Mouse (Mus musculus) gastrocnemius, postnatal 36 days (tissue): Measurements from ENCODE around the gene Gdpd4. TPM values are rescaled to one million over a fixed set of nuclear protein-coding genes. Genes with fewer than 3 reads are reported as not detected.

Experiments used
- DNase-seq, 2 experiments: peaks; one replicate each; pipeline ENCODE4 v3.0.0; 2022
- intact Hi-C: fragments of 180-260 bp; cut with DNase I; formaldehyde crosslinking; loops from one replicate; pipeline ENCODE4 v1.15.1; 2025
- total RNA-seq, 2 experiments: library from RNA; stranded (reverse); gene quantifications; 2 replicates each; pipeline ENCODE4 v1.2.3; 2021

The Gdpd4 gene
- total RNA-seq, 2 experiments from 2014 or later = 0.08 TPM; not detected in 1

GRCm38 (mm10) chr7:98082376-98082775, 162.6 kb downstream of the Gdpd4 start:
- DNase-seq = no peak
- intact Hi-C loops = no loop called here

- intact Hi-C loops = loop anchor here (5.0 kb wide), 1 partner anchor 342 kb away; no protein-coding TSS in a partner anchor
- DNase-seq = no peak
These were observed 165.0 kb downstream of the Gdpd4 start for GRCm38 (mm10) chr7:98084541-98085293.

- no peak for DNase-seq
- intact Hi-C loops = loop anchor here (5.0 kb wide), 1 partner anchor 343 kb away; no protein-coding TSS in a partner anchor
These were observed 165.6 kb downstream of the Gdpd4 start for GRCm38 (mm10) chr7:98085314-98085713.

- intact Hi-C loops = loop anchor here (5.0 kb wide), 1 partner anchor 344 kb away; no protein-coding TSS in a partner anchor
- DNase-seq = no peak
These were observed 166.6 kb downstream of the Gdpd4 start for GRCm38 (mm10) chr7:98086346-98086745.

- intact Hi-C loops = no loop called here
- DNase-seq = no peak
These were observed 176.1 kb downstream of the Gdpd4 start for GRCm38 (mm10) chr7:98095852-98096251.

GRCm38 (mm10) chr7:98097557-98097956, 177.8 kb downstream of the Gdpd4 start:
- intact Hi-C loops = no loop called here
- no peak for DNase-seq

Other genes starting within 250 kb of the Gdpd4 start
- 10 to 100 TPM; 27.3 to 31.3 TPM for gene Clns1a, start 223.3 kb upstream of the Gdpd4 start, total RNA-seq
- 1 to 10 TPM in 1 of 2 experiments, under 1 TPM in 1; 0.74 to 2.2 TPM for gene Aqp11, start 181.7 kb upstream of the Gdpd4 start, total RNA-seq
- 10 to 100 TPM; 21.8 to 23.9 TPM for gene Pak1, start 131.4 kb upstream of the Gdpd4 start, total RNA-seq
- gene Myo7a, start 199.6 kb downstream of the Gdpd4 start, total RNA-seq = 1 to 10 TPM; 2.6 to 3.2 TPM
- under 1 TPM in 1 of 2 experiments, not detected in 1; 0.12 TPM for gene Omp, start 225.5 kb downstream of the Gdpd4 start, total RNA-seq